Mouse (Mus musculus): ENCODE measurements around the gene Uqcc2.

Uqcc2 gene

DNA sequence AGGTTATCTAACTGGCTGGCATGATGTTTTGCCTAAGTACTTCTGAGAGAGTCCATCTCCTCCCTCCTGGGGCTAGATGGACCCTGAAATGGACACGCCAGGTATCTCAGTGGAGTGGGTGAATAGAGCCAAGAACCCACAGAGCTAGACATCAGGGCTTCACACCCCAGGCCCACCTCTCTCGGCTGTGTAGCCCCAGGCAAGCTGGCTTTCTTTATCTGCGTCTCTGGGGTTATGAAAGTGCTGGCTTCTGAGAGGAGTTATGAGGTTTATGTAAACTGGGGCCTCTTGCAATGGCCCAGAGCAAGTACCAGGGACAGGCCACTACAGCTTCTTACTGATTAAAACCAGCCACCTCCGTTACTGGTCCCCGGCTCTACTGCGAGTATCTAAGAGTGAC, 21.2 kb upstream of the Uqcc2 start:
- no peak for DNase-seq (ENCODE audit: low read depth, low spot score)

DNA sequence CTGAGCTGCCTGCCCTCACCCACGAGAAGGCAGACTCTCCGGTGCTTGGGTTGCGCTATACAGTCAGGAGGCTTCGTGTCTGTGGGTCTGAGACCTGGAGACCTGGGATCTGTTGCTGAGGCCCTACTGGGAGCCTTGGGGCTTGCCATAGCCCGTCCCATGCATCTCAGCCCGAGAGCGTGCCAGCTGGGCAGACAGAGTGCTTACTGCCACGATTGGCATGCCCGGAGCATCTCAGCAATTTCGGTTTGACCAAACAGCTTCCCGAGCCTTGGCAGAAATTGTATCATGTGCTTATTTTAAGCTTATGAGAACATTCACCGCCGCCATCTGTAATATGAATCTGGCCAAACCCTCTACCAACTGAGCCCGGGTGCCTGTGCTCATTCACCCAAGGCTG, 20.5 kb upstream of the Uqcc2 start:
- DNase-seq (ENCODE audit: low read depth, low spot score), result no peak

DNA sequence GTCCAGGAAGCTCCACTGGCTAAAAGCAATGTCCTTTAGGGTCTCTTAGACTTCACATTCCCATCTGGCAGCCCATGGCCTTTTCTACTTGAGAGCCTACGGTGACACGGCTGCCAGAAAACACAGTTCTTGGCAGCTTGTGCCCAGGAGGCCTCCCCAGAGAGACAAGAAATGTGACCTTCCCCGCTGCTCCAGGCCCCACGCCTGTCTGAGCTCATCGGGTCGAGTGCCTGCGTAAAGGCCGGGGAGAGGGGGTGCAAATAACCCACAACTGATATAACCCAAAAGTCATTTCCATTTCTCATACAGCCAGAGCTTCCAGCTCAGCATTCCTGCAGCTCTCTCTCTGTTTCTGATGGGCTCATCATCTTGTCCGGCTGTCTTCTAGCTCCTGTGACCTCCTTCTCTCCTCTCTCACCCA, 20.1 kb upstream of the Uqcc2 start:
- DNase-seq (ENCODE audit: low read depth, low spot score), result no peak

DNA sequence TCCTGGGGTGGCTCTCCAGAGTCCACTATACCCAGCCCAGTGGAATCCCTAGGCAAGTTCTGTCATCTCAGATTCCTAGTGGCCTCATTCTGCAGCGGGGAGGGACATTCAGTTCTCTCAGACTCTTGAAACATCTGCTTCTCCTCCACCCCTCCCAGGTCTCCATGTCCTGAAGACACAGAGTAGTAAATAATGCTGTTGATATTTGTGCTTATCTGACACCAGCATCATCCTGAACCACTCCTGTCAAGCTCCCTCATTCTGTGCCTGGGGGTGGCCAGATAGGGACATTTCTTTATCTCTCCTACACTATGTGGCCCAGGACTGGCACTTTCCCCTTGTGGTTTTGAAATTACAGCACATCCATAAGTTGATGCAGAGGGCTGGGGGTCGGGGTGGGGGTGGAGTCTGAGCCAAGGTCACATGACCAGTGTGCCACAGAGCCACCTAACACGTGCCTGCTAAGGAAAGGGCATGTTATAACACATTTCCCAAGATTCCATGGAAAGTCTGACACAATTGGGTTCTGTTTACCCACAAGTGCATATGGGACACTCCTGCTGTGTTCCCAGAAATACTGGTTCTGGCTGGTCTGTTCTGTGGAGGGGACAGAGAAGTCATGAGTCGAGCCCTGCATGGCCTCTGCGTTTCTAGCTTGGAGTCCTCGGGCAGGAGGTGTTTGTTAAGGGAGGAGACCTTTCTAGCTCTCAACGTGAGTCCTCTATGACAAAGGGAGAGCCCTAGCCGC, 19.4 kb upstream of the Uqcc2 start:
- no peak for DNase-seq (ENCODE audit: low read depth, low spot score)

DNA sequence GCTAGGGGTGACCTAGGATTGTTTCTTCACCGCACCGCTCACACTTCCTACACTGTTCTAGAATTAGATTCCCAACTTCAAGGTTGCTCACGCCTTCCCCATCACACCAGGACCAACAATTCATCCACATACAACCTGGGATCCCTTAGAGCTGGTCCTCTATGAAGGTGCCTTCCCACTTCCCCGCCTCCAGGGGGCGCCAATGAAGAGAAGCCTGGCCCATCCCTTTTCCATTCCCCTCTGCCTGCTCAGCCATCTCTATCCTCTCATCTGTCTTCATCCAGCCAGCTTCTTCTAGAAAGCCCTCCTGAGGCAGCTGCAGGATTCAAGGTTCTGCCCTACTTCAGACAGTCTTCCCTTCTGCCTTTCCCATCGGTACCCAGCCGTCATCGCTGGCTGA, 17.7 kb upstream of the Uqcc2 start:
- no peak for DNase-seq (ENCODE audit: low read depth, low spot score)

DNA sequence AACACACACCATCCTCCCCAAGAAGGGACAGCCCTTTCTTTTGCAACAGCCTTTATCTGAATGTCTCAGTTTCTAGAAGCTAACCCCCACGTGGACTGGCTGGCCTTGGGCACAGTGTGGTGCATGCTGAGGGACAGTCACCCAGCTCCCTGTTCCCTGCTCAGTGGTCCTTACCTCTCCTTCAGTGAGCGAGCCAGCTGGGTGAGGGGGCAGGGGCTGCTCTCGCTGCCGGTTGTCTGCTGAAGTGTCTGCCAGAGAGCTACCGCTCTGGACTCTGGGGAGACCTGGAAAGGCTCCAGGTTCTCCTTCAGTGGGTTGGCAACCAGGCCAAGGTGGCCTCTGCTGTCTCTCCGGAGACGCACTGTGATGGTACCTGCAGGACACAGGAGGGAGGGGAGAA, 17.2 kb upstream of the Uqcc2 start:
- DNase-seq (ENCODE audit: low read depth, low spot score), result no peak

DNA sequence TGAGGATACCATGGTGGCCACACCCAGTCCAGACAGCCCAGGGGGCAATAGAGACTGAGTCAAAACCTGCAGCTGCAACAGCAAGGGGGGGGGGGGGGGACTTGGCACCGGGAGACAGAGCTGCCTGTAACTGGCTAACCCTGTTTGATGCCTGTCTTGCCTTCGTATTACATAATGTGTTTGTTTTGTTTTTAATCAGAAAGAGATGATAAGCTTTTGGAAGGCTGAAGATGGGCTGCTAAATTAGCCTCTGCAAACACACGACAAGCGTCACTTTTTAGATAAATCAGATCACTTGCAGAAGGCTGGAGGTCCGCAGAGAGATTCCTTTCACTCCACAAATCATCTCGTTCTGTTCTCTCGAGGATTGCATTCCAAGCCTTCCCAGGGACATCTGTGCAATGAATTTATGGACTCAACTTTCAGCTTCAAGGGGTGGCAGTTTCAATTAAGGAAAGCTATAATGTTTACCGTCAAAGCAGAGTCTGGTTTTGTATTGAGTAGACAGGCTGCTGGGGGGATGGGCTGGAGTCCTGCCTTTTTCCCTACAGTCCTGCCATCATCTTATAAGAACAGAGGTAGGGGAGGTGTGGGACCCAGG, 12.7 kb upstream of the Uqcc2 start:
- DNase-seq (ENCODE audit: low read depth, low spot score), result no peak

DNA sequence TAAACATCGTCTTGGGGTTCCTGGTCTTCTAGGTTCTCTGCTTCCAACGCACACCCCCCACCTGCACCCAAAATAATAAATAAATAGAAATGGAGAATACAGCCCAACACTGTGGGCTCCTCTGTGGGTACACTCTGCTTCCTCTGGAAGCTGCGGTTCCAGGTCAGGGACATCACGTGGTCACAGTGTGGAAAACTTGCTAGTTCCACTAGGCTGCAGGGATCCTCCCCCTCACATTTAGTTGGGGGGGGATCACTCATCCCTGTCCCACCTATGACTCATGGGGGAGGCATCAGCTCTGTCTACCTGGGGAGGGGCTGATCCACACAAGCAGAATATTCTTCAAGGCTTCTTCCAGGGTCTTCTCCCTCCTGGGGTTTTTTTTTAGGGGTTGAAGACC, 10.4 kb upstream of the Uqcc2 start:
- no peak for DNase-seq (ENCODE audit: low read depth, low spot score)

DNA sequence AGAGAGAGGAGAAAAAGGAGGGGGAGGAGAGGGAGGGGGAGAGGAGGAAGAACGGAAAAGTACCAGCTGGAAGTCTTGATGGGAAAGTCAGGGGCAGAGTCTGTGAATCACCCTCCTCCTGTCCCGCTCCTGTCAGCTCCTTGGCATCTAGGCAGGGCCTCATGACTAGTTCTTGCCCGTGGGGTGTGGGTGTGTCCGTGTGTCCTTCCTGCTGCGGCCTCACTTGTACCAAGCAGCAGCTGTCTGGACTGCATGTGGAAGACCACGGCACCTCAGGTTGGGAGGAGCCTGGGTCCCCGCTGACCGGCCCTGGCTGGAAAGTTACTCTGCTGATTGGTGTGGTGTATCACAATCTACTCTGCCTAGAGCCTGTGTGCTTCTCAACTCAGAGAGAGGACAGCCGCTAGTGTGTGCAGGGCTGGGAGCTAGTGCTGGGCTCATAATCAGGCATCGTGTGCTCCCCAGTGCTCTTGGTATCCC, 8.3 kb upstream of the Uqcc2 start:
- DNase-seq (ENCODE audit: low read depth, low spot score), result no peak

DNA sequence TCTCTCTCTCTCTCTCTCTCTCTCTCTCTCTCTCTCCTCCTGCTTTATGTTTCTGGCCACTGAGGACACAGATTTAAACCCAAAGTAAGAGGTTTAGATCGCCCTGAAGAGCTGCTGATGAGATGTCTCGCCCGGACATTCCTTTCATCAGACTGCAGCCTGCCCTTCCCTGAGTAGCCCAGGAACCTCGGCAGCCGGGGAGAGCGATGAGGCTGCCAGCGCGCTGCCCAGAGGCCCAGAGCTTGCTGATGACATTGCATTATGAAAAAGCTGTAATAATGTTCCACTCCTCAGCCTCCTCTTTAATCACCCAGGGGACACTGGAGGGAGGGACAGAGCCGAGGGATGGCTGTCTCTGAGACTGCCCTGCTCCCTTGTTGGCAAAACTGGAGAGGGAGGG, 6.5 kb upstream of the Uqcc2 start:
- DNase-seq (ENCODE audit: low read depth, low spot score), result no peak

DNA sequence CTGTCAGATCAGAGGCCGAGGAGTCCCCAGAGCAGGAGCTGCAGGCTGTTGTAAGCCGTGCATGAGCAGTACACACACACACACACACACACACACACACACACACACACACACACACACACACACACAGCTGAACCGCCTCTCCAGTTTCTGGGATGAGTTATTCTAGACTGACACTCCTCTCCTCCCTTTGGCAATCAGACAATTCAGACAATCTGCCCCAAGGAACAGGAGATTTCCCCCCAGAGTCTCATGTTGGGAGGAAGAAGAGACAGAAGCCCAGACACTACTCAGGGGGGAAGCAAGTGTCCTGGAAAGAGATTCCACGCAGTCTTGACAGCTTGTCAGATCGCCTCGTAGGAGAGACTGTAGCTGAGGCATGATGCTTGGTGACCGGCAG, 5.6 kb upstream of the Uqcc2 start:
- DNase-seq (ENCODE audit: low read depth, low spot score), result no peak

DNA sequence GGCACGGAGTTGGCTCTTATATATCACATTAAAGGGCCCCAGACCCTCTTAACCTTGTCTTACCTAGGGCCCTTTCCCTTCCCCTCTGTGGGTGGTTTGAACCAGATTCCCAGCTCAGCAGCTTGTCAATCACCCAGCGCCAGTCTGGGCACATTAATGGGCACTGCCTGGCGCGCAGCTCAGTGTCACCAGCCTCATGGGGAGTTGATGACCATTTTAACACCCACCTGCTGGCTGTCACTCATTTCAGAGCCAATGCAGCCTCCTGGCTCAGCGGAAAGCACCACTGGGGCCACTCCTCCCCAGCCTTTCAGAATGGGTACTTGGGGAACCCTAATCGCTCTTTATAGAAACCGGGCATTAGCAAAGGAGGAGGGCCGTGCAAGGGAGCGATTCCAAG, 4.7 kb upstream of the Uqcc2 start:
- no peak for DNase-seq (ENCODE audit: low read depth, low spot score)

DNA sequence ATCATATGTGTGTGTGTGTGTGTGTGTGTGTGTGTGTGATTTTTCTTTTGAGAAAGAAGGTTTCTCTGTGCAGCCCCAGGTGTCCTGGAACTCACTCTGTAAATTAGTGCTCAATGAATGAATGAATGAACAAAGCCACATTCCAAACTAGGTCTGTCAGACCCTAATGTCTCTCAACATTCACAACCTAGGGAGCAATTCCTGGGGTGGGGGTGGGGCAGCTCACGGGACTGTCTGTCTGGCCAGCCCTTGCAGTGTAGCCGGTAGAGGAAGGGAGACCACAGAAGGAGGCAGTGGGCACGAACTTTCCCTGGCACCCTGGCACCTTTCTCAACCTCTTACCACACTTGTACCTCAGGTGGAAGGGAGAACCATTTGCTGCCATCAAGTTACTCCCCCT, 999 bp upstream of the Uqcc2 start:
- no peak for DNase-seq (ENCODE audit: low read depth, low spot score)

DNA sequence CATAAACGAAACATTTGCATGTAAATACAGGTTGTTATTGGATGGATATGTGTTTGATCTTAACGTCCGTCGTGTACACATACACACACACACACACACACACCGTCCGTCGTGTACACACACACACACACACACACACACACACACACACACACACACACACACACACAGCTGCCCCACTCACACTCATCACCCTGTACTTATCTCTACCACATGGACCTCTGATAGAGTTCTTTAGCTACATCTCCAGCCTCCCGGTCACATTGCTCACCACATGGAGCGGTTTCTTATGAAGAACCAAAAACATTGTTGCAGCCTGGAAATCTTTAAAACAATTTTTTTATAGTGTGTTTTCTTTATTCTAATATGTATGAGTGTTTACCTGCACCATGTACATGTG, 471 bp upstream of the Uqcc2 start:
- no peak for DNase-seq (ENCODE audit: low read depth, low spot score)

DNA sequence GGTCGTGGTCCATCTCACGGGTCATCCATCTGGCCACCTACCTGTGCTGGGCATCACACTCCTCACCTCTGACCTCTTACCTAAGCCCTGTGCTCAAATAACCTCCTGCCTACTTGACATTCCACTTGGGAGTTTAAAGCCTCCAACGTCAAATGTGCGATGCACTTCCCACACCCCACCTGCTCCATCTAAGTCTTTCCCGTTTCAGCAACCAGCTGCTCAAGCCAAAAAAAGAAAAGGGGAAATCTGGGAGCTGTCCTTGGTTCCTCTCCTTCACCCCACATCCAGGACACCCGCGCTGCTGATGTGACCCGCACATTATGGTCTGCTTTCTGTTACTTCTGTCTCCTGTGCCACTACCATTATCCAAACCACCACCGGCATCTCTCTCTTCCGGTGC, 1.5 kb downstream of the Uqcc2 start:
- DNase-seq (ENCODE audit: low read depth, low spot score), result no peak

DNA sequence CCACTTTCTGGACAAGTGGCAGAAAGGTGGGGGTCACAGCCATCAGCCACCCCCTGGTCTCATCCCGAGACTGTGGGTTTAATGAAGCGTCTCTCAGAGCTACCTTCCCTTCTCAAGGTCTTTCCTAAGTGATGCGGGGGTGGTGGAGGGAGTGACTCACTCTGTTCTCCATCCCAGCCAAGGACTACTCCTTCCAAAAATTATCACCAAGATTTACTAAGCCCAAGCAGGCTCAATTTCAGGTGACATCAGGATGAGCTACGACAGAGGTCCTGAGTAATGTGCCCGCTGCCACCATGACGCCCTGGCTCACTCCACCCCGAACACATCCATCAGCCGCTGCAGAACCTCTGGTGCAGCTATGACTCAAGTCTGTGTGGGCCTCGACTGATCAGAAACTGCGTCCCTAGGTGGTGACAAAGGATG, 2.5 kb downstream of the Uqcc2 start:
- DNase-seq (ENCODE audit: low read depth, low spot score), result no peak

DNA sequence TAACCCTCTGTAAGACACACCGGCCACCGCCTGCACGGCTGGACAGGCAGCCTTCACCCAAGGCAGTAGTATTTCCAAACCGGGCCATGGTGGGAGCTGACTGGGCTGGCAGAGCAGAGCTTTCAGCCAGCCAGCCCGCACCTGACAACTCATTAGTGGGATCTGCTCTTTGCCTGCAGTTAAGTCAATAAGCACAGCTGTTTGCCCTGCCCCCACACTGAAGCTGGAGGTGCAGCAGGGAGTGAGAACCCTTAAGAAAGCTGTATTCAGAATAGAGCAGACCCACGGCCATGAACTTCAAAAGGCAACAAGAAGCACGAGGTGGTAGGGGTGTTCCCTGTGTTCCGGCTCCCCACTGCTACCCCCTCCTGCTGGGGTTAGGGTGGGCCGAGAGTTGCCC, 3.5 kb downstream of the Uqcc2 start:
- DNase-seq (ENCODE audit: low read depth, low spot score), result no peak

DNA sequence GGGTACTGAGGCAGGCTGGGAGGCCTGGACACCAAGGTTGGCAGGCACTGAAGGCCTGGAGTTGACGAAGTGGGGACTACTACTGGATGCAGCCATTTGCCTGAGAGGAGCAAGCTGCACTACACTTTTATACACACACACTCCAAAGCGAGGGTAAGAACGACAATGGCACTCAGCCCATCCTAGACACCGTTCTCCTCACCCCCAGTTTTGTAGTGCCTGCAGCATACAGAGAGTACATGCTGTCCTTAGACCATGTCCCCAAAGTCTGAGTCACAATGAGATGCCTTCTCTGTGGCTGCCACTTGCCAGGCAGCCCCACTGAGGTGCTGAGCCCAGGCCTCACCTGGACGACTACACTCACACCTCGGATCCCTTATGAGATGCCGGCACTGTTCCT, 3.9 kb downstream of the Uqcc2 start:
- DNase-seq (ENCODE audit: low read depth, low spot score), result no peak

DNA sequence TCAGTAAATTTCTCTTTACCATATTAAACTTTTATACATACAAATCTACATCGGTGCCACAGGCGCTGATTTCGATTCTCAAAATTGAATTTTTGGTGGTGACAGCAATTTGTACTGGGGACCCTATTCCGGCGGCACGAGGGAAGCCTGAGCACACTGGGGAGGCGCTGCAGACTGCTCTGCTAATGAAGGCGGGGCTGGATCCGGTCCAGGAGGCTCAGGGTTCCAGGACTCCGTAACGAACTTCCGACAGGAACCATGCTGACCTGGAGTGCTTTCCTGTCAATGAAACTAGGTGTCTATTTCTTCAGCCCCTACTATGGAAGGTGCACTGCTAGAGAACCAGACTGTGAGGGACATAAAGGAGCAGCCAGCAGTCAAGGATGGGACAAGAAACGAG, 4.4 kb downstream of the Uqcc2 start:
- DNase-seq (ENCODE audit: low read depth, low spot score), result no peak

DNA sequence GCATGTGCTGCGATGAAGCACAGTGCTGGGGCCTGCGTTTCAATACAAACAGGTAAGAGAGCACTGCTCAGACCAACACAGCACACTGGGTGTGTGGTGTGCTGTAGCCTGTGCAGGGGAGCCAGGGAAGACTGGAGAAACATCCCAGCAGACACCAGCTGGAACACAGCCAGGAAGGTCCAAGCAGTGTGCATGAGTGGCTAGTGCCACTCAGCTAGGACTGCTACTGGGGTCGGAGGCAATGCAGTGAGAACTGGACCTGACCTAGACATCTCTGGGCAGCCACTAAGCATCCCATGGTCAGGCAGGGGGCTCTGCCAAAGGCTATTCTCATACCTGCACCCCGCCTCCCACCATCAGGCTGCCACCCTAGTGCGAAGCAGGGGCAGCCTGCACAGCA, 5.5 kb downstream of the Uqcc2 start:
- DNase-seq (ENCODE audit: low read depth, low spot score), result no peak

DNA sequence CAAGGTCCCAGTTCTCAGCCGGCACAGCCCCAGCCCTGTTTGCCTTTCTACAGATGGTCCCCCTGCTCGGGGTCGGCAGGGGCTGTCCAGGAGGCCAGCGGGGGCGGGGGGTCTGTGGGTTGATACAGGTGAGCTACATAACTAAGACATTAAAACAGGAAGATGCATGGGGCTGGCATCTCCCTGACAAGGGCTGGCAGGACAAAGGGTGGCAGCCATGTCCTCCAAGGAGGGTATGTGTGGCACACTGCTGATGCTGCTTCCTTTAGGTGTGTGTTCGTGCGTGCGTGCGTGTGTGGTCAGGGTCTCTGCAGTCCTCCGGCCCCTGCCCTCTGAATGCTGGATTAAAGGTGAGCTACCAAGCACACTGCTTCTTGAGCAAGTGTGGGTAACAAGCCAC, 6.7 kb downstream of the Uqcc2 start:
- DNase-seq (ENCODE audit: low read depth, low spot score), result no peak

DNA sequence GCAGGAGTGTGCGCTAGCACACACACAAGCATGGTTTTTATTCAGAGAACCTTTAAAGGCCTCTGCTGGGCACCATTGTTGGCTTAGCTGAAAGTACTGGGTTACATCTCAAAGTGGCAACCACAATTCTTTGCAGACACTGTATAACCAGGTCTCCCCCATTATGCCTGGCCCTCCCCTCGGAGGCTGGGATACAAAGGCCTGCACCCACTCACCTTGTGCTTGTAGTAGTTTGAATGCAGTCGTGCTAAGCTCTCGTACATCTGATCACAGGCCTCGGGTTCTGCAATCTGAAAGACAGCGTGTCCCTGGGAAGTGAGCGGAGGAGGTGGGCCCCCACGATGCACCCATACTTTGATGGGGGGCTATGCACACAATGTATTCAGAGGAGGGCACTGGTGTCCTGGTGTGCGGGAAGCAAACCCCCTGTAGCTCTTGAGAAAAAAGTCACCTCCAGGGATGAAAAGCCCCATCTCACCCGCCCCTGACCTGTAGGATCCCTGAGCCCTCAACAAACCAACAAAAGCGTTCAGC, 8.0 kb downstream of the Uqcc2 start:
- DNase-seq (ENCODE audit: low read depth, low spot score), result no peak

DNA sequence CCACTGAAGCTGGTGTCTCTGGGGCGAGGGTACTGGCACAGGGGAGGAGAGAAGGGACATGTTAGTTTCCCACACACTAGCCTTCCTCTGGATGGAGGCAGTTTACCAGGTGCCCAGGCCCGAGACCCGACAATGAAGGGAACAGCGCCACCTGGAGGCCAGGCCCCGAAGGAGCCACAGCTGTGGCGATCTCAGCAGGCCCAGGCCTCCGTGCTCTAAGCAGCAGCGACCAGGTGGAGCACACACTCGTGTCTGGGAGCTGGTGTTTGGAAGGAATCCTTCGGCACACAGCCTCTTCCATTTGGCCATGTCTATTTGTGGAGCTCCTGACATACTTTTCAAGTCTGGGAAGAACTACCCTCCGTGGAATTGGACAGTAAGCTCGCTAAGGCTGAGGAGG, 8.5 kb downstream of the Uqcc2 start:
- DNase-seq (ENCODE audit: low read depth, low spot score), result no peak
